Mouse (Mus musculus): ENCODE results near the gene 1600014C23Rik.

GRCm38 (mm10) chr17:45775468-45775867, 41.8 kb upstream of the 1600014C23Rik start:
- TF ChIP-seq CTCF (IDR thresholded peaks at IDR 0.05; ENCODE audit: low read depth, low read length) (no peak), GATA1 (IDR thresholded peaks at IDR 0.05; ENCODE audit: borderline replicate concordance, low read length) (no peak), GATA2 (IDR thresholded peaks at IDR 0.05; ENCODE audit: borderline replicate concordance, low read depth, low read length) (no peak), POLR2AphosphoS5 (IDR thresholded peaks at IDR 0.05; ENCODE audit: insufficient replicate concordance, low read depth, low read length) (no peak), TAL1 (conservative IDR thresholded peaks at IDR 0.05; ENCODE audit: low read depth, low read length) (no peak)

Measured in G1E (cell line).